Mouse (Mus musculus): ENCODE data around the gene Iqch.

The Iqch gene

GRCm38 (mm10) chr9:63602043-63602939 is at the start of gene Iqch, which contains the start of gene Aagab:
Gene Iqch, minus strand, starts transcription at chr9:63602493.
Gene Aagab, plus strand, starts transcription at chr9:63602660.
- DNase-seq = peak; percentile 97

GRCm38 (mm10) chr9:63651594-63651993 is 49.3 kb upstream of the Iqch start:
- DNase-seq = no peak

GRCm38 (mm10) chr9:63650905-63651304 is 48.6 kb upstream of the Iqch start:
- DNase-seq = no peak

- no peak for DNase-seq
These were observed 47.7 kb upstream of the Iqch start for GRCm38 (mm10) chr9:63649841-63650545.

GRCm38 (mm10) chr9:63648520-63648918 is 46.2 kb upstream of the Iqch start:
- no peak for DNase-seq

- DNase-seq = no peak
These were observed 45.6 kb upstream of the Iqch start for GRCm38 (mm10) chr9:63647581-63648519.

GRCm38 (mm10) chr9:63645084-63645483 is 42.8 kb upstream of the Iqch start:
- DNase-seq = no peak

- no peak for DNase-seq
These were observed 41.7 kb upstream of the Iqch start for GRCm38 (mm10) chr9:63644011-63644410.

GRCm38 (mm10) chr9:63641983-63642646 is 39.8 kb upstream of the Iqch start:
- peak; percentile 65 for DNase-seq

GRCm38 (mm10) chr9:63636113-63636512 is 33.8 kb upstream of the Iqch start:
- no peak for DNase-seq

GRCm38 (mm10) chr9:63633334-63633733 is 31.0 kb upstream of the Iqch start:
- DNase-seq = no peak

GRCm38 (mm10) chr9:63632924-63633323 is 30.6 kb upstream of the Iqch start:
- peak; percentile 88 for DNase-seq

GRCm38 (mm10) chr9:63632045-63632444 is 29.8 kb upstream of the Iqch start:
- DNase-seq = no peak

GRCm38 (mm10) chr9:63625090-63625756 is 22.9 kb upstream of the Iqch start:
- peak; percentile 69 for DNase-seq

GRCm38 (mm10) chr9:63623895-63624569 is 21.7 kb upstream of the Iqch start:
- DNase-seq = no peak

- no peak for DNase-seq
These were observed 15.7 kb upstream of the Iqch start for GRCm38 (mm10) chr9:63617967-63618366.

GRCm38 (mm10) chr9:63614018-63614985 is 12.0 kb upstream of the Iqch start:
- DNase-seq = no peak

GRCm38 (mm10) chr9:63613569-63613968 is 11.3 kb upstream of the Iqch start:
- no peak for DNase-seq

- no peak for DNase-seq
These were observed 10.5 kb upstream of the Iqch start for GRCm38 (mm10) chr9:63612565-63613515.
